Mouse (Mus musculus) liver, postnatal 0 days (tissue): Measurements from ENCODE around the gene Rplp2. TPM values are rescaled to one million over a fixed set of nuclear protein-coding genes. Genes with fewer than 3 reads are reported as not detected.

Source experiments
- ATAC-seq: fragments of 200-750 bp; cut with Nextera tagmentation; 2 replicates; pipeline ENCODE4 v1.8.0; 2017; ENCODE audit warnings: mild to moderate bottlenecking, moderate library complexity
- DNase-seq: peaks from one replicate; pipeline ENCODE4 v3.0.0-alpha.2; 2016
- H3K27ac ChIP-seq: fragments of 300-500 bp; sonication (generic); 2 replicates; pipeline ENCODE4 v1.5.1; 2014; ENCODE audit warnings: antibody characterized with exemption, moderate library complexity, mild to moderate bottlenecking, low read depth
- H3K27me3 ChIP-seq: fragments of 300-500 bp; sonication (generic); 2 replicates; pipeline ENCODE4 v1.6.1; 2014; ENCODE audit warnings: low read length, control low read depth, mixed read lengths; ENCODE audit not compliant: insufficient read depth
- H3K36me3 ChIP-seq: fragments of 300-500 bp; sonication (generic); replicated peaks from 2 replicates; pipeline ENCODE4 v1.6.1; 2014; ENCODE audit warnings: mild to moderate bottlenecking, control low read depth, low read length, moderate library complexity, mixed read lengths; ENCODE audit not compliant: insufficient read depth
- H3K4me1 ChIP-seq: fragments of 300-500 bp; sonication (generic); 2 replicates; pipeline ENCODE4 v1.6.1; 2014; ENCODE audit warnings: antibody characterized with exemption, mild to moderate bottlenecking, control low read depth; ENCODE audit not compliant: insufficient read depth
- H3K4me2 ChIP-seq: fragments of 300-500 bp; sonication (generic); 2 replicates; pipeline ENCODE4 v1.6.1; 2014; ENCODE audit warnings: low read depth, mild to moderate bottlenecking, low read length, moderate library complexity, mixed read lengths
- H3K4me3 ChIP-seq: fragments of 300-500 bp; sonication (generic); 2 replicates; pipeline ENCODE4 v1.5.1; 2014; ENCODE audit warnings: low read depth, low read length
- H3K9ac ChIP-seq: fragments of 300-500 bp; sonication (generic); replicated peaks from 2 replicates; pipeline ENCODE4 v1.6.1; 2014; ENCODE audit warnings: mild to moderate bottlenecking, moderate library complexity
- H3K9me3 ChIP-seq: fragments of 300-500 bp; sonication (generic); 2 replicates; pipeline ENCODE4 v1.6.1; 2016; ENCODE audit warnings: mild to moderate bottlenecking, control low read depth, low read length, mixed read lengths
- CTCF ChIP-seq: sonication (generic); IDR thresholded peaks from 2 replicates; pipeline ENCODE4 v1.5.1; 2016; ENCODE audit warnings: antibody characterized with exemption, low read depth
- EP300 ChIP-seq: IDR thresholded peaks from 2 replicates; pipeline ENCODE4 v1.6.1; 2016; ENCODE audit warnings: antibody characterized with exemption, low read depth, mild to moderate bottlenecking
- WGBS: fragments of 180-500 bp; shearing (Covaris S2); extraction: QIAGEN DNeasy Blood & Tissue Kit; methylation state at CpG from one replicate; pipeline ENCODE4 v1.1.7; 2014; ENCODE audit not compliant: insufficient replicate concordance; 5-methylcytosine and 5-hydroxymethylcytosine counted together
- polyA plus RNA-seq: library from polyadenylated mRNA; unstranded; fragments of >200 nt; fragmentation: Nextera tagmentation; extraction: Ambion mirVana; gene quantifications from 2 replicates; pipeline ENCODE4 v1.2.1, GENCODE M21; 2015

The Rplp2 gene
- polyA plus RNA-seq, 1 experiment from 2014 or later: 861 TPM

DNA sequence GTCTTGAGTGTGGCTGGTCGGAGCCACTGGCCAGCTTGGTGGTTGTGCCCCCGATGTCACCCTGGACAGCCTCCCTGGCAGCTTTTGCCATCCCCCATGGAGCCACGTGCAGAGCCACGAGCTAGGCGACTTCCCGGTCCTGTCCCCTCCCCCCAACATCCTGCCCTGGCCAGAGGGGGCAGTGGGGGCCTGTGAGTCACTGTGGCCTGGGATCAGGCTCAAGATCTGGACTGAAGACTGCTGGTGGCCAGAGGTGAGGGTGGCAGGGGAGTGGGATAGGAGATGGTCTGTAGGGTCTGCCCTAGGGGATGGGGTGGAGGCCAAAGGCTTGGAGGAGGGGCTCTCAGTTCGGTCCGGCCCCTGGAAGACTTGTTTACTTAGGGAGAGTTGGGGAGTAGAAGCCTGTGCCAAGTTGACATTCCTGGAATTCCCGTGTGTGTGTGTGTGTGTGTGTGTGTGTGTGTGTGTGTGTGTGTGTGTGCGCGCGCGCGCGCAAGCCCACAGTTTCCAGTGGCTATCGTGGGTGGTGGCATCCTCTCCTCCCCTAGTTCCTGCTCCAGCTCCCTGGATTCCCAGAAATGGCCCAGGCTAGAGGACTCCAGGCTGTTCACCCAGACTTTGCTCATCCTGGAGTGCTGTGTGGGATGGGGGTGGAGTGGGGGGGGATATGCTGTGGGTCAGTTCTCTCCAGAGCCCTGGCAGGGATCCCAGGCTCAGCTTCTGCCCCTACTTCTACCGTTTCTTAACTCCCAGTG is 29.2 kb downstream of the Rplp2 start:
- 1% methylated on average over 16 of the region's 17 CpGs for WGBS
- peak overlapping the region; percentile 92 for H3K4me2 ChIP-seq
- H3K27me3 ChIP-seq: no peaks in the 10 kb centered on the region; the same call in 1 of the 2 replicates
- DNase-seq: peak; percentile 88
- ATAC-seq: peak; percentile 67
- peaks cover 46% of the 10 kb centered on the region for H3K4me1 ChIP-seq
- peak; percentile 49 for TF ChIP-seq CTCF
- TF ChIP-seq EP300: no peak
- peaks cover 3% of the 10 kb centered on the region for H3K36me3 ChIP-seq
- peak overlapping the region; percentile 80 for H3K9ac ChIP-seq
- peak overlapping the region; percentile 81 for H3K4me3 ChIP-seq
- H3K27ac ChIP-seq: peak overlapping the region; percentile 96
- H3K9me3 ChIP-seq: no peaks in the 10 kb centered on the region

DNA sequence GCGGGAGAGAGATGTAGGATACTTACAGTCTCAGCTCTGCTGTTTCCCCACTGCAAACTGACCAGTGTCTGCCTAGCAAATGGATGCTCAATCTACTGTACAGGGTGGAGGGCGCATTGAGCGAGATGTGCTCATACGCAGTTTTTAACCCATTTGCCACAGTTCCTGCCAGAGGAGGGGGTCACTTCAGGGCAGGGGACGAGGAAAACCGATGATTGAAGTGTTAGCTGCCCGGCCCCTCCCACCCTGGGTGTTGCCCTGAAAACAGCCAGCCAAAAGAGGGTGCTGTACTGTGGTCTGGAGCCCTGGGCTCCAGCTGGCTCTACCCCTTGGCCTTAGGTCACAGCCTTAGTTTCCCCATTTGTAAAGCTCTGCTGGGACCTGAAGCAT is 29.8 kb downstream of the Rplp2 start:
- no peaks in the 10 kb centered on the region for H3K9me3 ChIP-seq
- peak overlapping the region; percentile 92 for H3K4me2 ChIP-seq
- H3K4me1 ChIP-seq: peaks cover 51% of the 10 kb centered on the region
- peak overlapping the region; percentile 81 for H3K4me3 ChIP-seq
- ATAC-seq (peak; percentile 7), DNase-seq (peak; percentile 60)
- 5% methylated on average over 7 of the region's 7 CpGs for WGBS
- peaks cover 5% of the 10 kb centered on the region for H3K27me3 ChIP-seq
- H3K9ac ChIP-seq: peak overlapping the region; percentile 80
- H3K36me3 ChIP-seq: no peaks in the 10 kb centered on the region; the same call in 1 of the 2 replicates
- peak; percentile 44 for TF ChIP-seq CTCF
- no peak for TF ChIP-seq EP300
- H3K27ac ChIP-seq: peak overlapping the region; percentile 96

DNA sequence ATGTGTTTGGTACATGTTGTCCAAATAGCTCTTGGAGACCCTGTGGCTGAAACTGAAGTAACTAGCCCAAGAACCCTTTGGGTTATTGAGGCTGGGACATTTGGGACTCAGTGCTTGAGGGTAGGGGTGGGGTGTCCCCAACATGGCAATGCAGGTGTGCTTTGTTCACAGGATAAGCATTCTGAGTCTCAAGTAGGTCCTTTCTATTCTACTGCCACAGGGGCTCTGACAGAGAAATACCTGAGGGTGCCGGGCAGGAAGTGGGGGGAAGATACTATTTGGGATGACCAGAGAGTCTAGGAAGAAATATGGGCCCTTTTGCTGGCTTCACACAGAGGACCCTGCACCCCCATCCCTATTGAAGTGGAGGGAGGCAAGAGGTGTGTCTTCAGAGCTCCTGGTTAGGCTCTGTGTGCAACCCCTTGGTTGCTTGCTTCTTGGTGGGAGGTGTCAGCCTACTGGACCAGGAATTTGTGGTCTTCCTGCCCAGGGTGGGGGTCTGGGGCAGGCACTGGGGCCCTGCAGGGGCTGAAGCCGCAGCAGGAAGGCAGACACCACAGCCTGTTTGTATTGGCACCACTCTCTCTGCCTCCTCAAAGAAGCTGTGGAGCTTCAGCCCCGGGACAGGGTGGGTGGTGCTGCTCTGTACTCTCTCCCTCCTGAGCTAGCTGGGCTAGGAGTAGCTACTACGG is 30.6 kb downstream of the Rplp2 start:
- H3K9ac ChIP-seq: peak overlapping the region; percentile 80
- ATAC-seq (no peak), DNase-seq (no peak)
- WGBS: 17% methylated on average over 4 of the region's 4 CpGs
- H3K4me2 ChIP-seq: peak overlapping the region; percentile 92
- no peaks in the 10 kb centered on the region for H3K36me3 ChIP-seq
- H3K4me1 ChIP-seq: peaks cover 59% of the 10 kb centered on the region
- TF ChIP-seq CTCF (no peak), EP300 (no peak)
- H3K9me3 ChIP-seq: no peaks in the 10 kb centered on the region
- H3K4me3 ChIP-seq: no peak overlapping the region
- peak overlapping the region; percentile 96 for H3K27ac ChIP-seq
- peaks cover 13% of the 10 kb centered on the region for H3K27me3 ChIP-seq

DNA sequence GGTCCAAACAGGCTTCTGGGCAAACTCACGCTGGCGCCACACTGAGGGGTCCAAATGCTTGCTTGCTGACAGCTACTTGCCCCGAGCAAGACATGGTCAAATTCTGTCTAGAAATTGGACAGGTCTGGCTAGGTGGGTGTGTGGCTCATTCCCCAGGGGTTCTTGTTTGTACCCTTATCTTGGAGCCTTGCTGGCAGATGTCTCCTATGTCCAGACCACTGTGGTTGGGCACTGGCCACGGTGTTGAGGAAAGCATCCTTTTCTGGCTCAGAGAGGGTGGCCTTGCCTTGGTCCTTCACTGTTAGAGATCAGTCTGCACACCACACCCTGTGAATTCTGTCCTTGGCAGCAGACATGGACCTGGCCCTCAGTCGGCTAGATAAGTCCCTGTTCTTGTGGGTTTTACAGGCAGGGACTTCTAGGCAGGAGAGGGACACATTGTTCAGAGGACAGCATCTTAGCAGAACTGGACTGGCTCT is 31.1 kb downstream of the Rplp2 start:
- no peaks in the 10 kb centered on the region for H3K36me3 ChIP-seq
- 0 out of 2 replicates have a peak overlapping the region, but pooled peaks have one; percentile 3 for H3K9ac ChIP-seq
- peak overlapping the region; percentile 92 for H3K4me2 ChIP-seq
- H3K27ac ChIP-seq: peak overlapping the region; percentile 96
- ATAC-seq (no peak), DNase-seq (no peak)
- no peak overlapping the region for H3K4me3 ChIP-seq
- peaks cover 18% of the 10 kb centered on the region for H3K27me3 ChIP-seq
- no peaks in the 10 kb centered on the region for H3K9me3 ChIP-seq
- WGBS: 28% methylated on average over 5 of the region's 5 CpGs
- peaks cover 60% of the 10 kb centered on the region for H3K4me1 ChIP-seq
- TF ChIP-seq EP300 (no peak), CTCF (no peak)

DNA sequence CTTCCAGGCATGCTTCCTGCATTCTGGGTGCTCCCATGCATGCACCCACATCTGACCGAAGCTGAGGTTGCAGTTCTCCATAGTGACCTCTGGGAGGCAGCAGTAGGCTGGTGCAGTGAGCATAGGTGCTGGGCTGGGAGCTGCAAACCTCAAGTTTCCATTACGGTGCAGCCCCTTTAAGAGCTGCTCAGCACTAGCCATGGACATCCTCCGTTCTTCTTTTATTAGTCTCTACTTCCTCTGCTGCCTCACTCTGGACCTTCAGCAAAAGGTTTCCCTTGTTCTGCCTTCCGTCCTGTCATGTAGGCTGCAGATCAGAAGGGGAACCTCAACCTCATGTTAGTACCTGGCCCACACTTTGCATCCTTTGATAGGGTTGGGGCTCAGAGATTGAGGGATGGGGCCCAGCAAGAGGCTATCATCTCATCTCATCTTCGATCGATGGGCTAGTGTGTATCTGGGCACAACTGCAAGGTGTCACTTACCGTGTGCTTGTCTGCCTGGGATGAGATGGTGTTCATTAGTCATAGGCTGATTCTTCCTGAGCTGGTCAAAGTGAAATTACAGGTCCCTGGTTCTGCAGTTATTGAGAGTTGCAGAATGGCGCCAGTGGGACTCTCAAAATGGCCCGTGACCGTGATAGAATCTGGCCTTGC is 33.8 kb downstream of the Rplp2 start:
- DNase-seq: peak; percentile 72
- H3K27me3 ChIP-seq: peaks cover 18% of the 10 kb centered on the region
- H3K4me1 ChIP-seq: peaks cover 48% of the 10 kb centered on the region
- peak; percentile 99 for TF ChIP-seq CTCF
- no peak for TF ChIP-seq EP300
- peak overlapping the region; percentile 71 for H3K4me2 ChIP-seq
- no peak overlapping the region for H3K9ac ChIP-seq
- ATAC-seq: peak; percentile 35
- no peak overlapping the region for H3K4me3 ChIP-seq
- WGBS: 13% methylated on average over 10 of the region's 10 CpGs
- peaks cover 2% of the 10 kb centered on the region; the same call in 1 of the 2 replicates for H3K36me3 ChIP-seq
- H3K9me3 ChIP-seq: no peaks in the 10 kb centered on the region
- H3K27ac ChIP-seq: no peak overlapping the region
